Mouse (Mus musculus) stomach, postnatal 0 days (tissue): Measurements from ENCODE around the gene Smo.

Source experiments
- CTCF ChIP-seq: IDR thresholded peaks from 2 replicates; pipeline ENCODE4 v1.5.1; 2016; ENCODE audit warnings: antibody characterized with exemption, low read depth, mild to moderate bottlenecking, moderate library complexity
- EP300 ChIP-seq: optimal IDR thresholded peaks from 2 replicates; pipeline ENCODE3; 2016; ENCODE audit warnings: antibody characterized with exemption

- TF ChIP-seq CTCF (no peak), EP300 (no peak)
These were observed 17.8 kb upstream of the Smo start for GRCm38 (mm10) chr6:29717541-29717940.
